Mouse (Mus musculus): Measurements from ENCODE around the gene Ppif.

DNA sequence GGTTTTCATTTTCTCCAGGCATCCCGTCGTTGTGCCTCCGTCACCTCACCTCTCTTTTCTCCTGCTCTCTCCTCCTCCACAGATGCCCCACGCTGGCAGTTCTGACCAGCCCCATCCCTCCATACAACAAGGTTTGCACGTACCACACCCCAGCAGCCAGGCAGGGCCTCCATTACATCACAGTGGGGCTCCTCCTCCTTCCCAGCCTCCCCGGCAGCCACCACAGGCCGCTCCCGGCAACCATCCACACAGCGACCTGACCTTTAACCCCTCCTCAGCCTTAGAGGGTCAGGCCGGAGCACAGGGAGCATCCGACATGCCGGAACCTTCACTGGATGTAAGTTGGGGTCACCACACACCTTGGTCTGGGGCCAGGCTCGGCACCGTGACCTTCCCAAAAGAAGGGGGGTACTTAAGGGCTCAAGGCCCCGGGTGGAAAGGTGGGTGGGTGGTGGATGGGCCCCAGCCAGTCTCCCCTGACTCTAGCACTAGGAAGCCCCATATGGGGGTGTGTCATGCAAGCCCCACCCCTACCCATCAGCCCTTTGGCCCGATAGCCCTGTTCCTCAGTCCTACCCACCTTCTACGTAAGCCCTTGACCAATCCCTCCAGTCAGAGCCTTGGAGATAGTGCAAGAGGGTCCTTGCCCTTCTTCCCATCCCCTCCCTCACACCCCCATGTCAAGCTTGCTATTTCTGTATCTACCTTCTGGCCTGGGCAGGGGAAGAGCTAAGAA is 32.6 kb upstream of the Ppif start:
- no peak for TF ChIP-seq CTCF (IDR thresholded peaks at IDR 0.05; ENCODE audit: extremely low read depth, insufficient read depth, low read length)
- TF ChIP-seq POLR2A (IDR thresholded peaks at IDR 0.05; ENCODE audit: extremely low read depth, insufficient read depth, low read length) = no peak
